Mouse (Mus musculus) ES-CJ7 (cell line): ENCODE results near the gene Trpm5.

Source experiments
- DNase-seq: peaks from one replicate; pipeline ENCODE4 v3.0.0; 2011; ENCODE audit warnings: low read depth, low spot score

Trpm5 gene

GRCm38 (mm10) chr7:143040561-143040960 lies 53.9 kb downstream of the Trpm5 start:
- DNase-seq = no peak

DNA sequence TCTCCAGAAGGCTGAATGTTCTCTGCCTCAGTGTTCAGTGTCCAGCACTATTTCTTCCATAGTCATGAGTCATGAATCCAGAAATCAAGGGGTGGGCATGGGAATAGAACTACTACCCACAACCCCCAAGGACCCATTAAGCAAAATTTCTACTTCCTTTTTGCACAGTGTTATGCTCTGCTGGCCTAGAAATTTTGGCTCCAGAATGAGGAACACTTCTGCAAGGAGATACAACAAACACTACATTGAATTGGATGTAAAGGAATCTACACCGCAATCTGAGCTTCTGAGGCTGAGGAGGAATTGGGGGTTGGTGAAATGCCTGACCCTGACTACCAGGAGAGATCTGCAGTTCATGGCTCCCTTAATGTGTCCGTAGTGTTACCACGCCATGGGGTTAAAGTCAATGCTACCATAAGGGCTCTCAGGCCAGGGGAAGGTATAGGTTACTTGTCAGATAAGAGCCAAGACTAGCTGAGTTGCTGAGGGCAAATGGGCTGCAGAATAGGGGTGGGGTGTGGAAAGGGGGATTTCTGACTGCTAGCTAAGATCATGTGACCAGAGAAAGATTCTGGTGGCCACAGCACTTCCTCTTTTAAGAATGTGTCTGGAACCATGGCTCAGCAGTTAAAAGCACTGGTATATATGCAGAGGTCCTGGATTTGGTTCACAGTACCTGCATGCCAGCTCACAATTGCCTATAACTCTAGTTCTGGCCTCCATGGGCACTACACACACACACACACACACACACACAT lies 56.1 kb downstream of the Trpm5 start:
- no peak for DNase-seq

DNA sequence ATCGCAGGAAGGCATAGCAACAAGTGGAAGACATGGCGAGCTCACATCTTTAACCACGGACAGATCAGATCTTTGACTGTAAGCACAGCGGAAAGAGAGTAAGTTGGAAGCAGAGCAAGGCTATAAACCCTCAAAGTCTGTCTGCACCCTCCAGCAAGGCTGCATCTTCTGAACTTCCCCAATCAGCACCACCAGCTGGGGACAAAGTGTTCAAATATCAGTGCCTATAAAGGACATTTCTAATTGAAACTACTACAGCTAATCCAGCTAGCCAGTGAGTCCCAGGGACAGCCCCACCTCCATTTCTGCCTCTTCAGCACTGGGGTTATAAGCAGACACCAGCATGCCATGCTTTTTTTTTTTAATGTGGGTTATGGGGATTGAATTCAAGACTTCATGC lies 57.1 kb downstream of the Trpm5 start:
- no peak for DNase-seq

GRCm38 (mm10) chr7:143036787-143037186 lies 57.7 kb downstream of the Trpm5 start:
- DNase-seq = no peak

GRCm38 (mm10) chr7:143034519-143035450 lies 59.7 kb downstream of the Trpm5 start:
- no peak for DNase-seq

DNA sequence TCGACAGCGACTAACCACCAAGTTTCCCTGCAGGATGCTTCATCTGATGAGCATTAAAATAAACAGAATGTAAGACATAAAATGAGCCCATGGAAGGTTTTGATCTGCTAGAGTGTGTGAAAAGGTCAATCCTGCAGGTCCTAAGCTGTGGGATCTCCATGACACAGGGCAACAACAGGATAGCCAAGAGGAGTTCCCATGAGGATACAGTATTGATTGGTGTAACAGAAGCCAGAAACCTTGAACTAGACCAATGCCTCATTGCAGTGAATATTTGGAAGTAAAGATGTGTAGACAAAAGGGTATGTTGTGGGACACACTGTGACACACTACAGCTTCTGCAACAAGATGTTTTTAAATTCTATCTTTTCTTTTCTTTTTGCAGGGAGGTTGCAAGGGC lies 60.3 kb downstream of the Trpm5 start:
- DNase-seq = no peak

- DNase-seq = no peak
Observed at GRCm38 (mm10) chr7:143033581-143033980, 60.9 kb downstream of the Trpm5 start.

GRCm38 (mm10) chr7:143031816-143032215 lies 62.6 kb downstream of the Trpm5 start:
- DNase-seq = no peak

DNA sequence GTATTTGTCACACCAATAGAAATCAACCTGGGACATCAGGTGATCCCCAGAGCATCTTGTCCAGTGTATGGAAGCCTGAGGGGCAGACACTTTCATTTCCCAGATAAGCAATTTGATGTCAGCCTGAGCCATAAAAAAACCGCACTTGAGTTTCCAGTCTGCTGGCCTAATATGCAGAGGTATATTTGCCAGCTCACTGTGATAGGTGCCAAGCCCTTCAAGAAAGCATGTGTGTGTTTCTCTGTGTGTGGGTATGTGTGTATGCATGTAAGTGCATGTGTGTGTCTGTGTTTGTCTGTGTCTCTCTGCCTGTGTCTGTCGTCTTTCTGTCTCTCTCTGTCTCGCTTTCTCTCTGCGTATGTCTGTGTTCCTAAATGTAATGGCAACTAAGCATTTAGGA lies 67.2 kb downstream of the Trpm5 start:
- DNase-seq = no peak

GRCm38 (mm10) chr7:143025496-143025895 lies 68.9 kb downstream of the Trpm5 start:
- no peak for DNase-seq

DNA sequence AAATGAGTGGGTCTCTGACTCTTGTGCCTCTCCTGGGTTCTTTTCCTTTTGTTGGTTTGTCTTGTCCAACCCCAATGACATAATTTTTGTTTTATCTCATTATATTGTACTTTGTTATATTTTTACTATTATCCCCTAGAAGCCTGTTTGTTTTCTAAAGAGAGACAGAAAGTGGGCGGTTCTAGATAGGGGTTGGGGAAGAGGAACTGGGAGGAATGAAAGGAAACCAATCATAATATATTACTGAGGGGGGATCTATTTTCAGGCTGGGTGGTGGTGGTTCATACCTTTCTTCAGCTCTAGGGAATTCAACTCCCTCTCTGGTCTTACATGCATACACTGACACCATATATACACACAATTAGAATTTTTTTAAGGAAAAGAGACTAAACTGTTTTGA lies 70.1 kb downstream of the Trpm5 start:
- no peak for DNase-seq

GRCm38 (mm10) chr7:143023499-143023898 lies 70.9 kb downstream of the Trpm5 start:
- DNase-seq = no peak

GRCm38 (mm10) chr7:143021356-143022164 lies 72.9 kb downstream of the Trpm5 start:
- no peak for DNase-seq

GRCm38 (mm10) chr7:143020764-143021163 lies 73.7 kb downstream of the Trpm5 start:
- no peak for DNase-seq

DNA sequence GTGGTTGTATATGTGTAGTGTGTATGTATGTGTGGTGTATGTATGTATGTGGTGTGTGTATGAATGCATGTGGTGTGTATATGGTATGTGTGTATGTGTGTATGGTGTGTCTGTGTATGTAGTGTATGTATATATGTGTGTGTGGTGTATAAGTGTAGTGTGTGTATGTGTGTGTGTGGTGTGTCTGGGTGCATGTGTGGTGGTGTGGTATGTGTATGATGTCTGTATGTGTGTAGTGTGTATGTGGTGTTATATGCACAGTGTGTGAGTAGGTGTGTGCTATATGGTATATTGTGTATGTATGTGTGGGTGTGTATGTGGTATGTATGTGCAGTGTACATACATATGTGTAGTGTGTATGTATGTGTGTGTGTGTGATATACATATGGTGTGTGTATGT lies 74.4 kb downstream of the Trpm5 start:
- no peak for DNase-seq
